In genomic region chr15:81160677-81161076, GRCm38 (mm10) we compare ENCODE assay signal across 30 mouse cellular contexts.
"Had no signal": no experiment of that assay in that cellular context is flagged by ENCODE, and none has a peak within 500 bp of the region (broad histone marks: within the 10 kb centered on the region; RNA-seq: fewer than 3 reads in every experiment).

No protein-coding gene starts in this region.

- H3K4me3 ChIP-seq: limb, embryonic 10.5 days; limb, embryonic 12.5 days; limb, embryonic 13.5 days; limb, embryonic 15.5 days; liver, embryonic 12.5 days; liver, embryonic 13.5 days; liver, embryonic 15.5 days; lung, embryonic 15.5 days; megakaryocyte, embryonic 14.5 days; midbrain, embryonic 10.5 days; midbrain, embryonic 12.5 days; midbrain, embryonic 13.5 days; midbrain, embryonic 15.5 days; myocyte; neural tube, embryonic 12.5 days had no signal

- DNase-seq: left cerebral cortex, postnatal 4 days; liver; liver, embryonic 13.5 days; liver, postnatal 0 days; lung, adult 18-20 months; lung, adult 2 months; lung, embryonic 14.5 days; lung, postnatal 10 days; lung, postnatal 14 days; lung, postnatal 36 days; lung, postnatal 4 days; midbrain, embryonic 14.5 days had no signal

- H3K4me1 ChIP-seq: limb, embryonic 10.5 days; limb, embryonic 12.5 days; midbrain, embryonic 10.5 days; midbrain, embryonic 12.5 days; midbrain, embryonic 13.5 days; midbrain, embryonic 15.5 days; neural tube, embryonic 12.5 days had no signal

- H3K9me3 ChIP-seq: limb, embryonic 10.5 days; limb, embryonic 12.5 days; limb, embryonic 13.5 days; limb, embryonic 15.5 days; liver, embryonic 12.5 days; liver, embryonic 13.5 days; liver, embryonic 15.5 days; lung, embryonic 15.5 days; megakaryocyte, embryonic 14.5 days; midbrain, embryonic 10.5 days; midbrain, embryonic 12.5 days; midbrain, embryonic 13.5 days; midbrain, embryonic 15.5 days; neural tube, embryonic 12.5 days had no signal

- H3K27me3 ChIP-seq: limb, embryonic 12.5 days; limb, embryonic 13.5 days; limb, embryonic 15.5 days; liver, embryonic 12.5 days; liver, embryonic 13.5 days; liver, embryonic 15.5 days; lung, embryonic 15.5 days; megakaryocyte, embryonic 14.5 days; midbrain, embryonic 12.5 days; midbrain, embryonic 13.5 days; midbrain, embryonic 15.5 days; neural tube, embryonic 12.5 days had no signal

- H3K27ac ChIP-seq: limb, embryonic 10.5 days; limb, embryonic 12.5 days; limb, embryonic 13.5 days; limb, embryonic 15.5 days; liver, embryonic 12.5 days; liver, embryonic 13.5 days; liver, embryonic 14.5 days; liver, embryonic 15.5 days; lung, embryonic 15.5 days; macrophage; midbrain, embryonic 10.5 days; midbrain, embryonic 12.5 days; midbrain, embryonic 13.5 days; midbrain, embryonic 15.5 days; neural tube, embryonic 12.5 days had no signal

- H3K9ac ChIP-seq: limb, embryonic 12.5 days; limb, embryonic 13.5 days; limb, embryonic 15.5 days; liver, embryonic 12.5 days; liver, embryonic 13.5 days; liver, embryonic 14.5 days; liver, embryonic 15.5 days; liver, postnatal 0 days; lung, embryonic 14.5 days; lung, embryonic 15.5 days; midbrain, embryonic 12.5 days; midbrain, embryonic 13.5 days; midbrain, embryonic 15.5 days; neural tube, embryonic 12.5 days had no signal

- H3K36me3 ChIP-seq: limb, embryonic 12.5 days; limb, embryonic 13.5 days; limb, embryonic 15.5 days; liver, embryonic 12.5 days; liver, embryonic 13.5 days; liver, embryonic 15.5 days; lung, embryonic 15.5 days; midbrain, embryonic 10.5 days; midbrain, embryonic 12.5 days; midbrain, embryonic 13.5 days; midbrain, embryonic 15.5 days; neural tube, embryonic 12.5 days had no signal

- ATAC-seq: liver, embryonic 12.5 days; liver, postnatal 0 days; lung, postnatal 0 days; midbrain, embryonic 13.5 days; midbrain, embryonic 15.5 days; midbrain, embryonic 16.5 days had no signal
